Mouse (Mus musculus): Measurements from ENCODE around the gene Trafd1. TPM values are rescaled to one million over a fixed set of nuclear protein-coding genes. Genes with fewer than 3 reads are reported as not detected.
"Not testable (repeated sequence)": the region's sequence is repeated elsewhere in the genome, so short reads cannot be mapped to it uniquely, and the experiment has no call there.

Trafd1 gene
- total RNA-seq, 2 experiments from 2014 or later: 78.9 to 81.2 TPM

DNA sequence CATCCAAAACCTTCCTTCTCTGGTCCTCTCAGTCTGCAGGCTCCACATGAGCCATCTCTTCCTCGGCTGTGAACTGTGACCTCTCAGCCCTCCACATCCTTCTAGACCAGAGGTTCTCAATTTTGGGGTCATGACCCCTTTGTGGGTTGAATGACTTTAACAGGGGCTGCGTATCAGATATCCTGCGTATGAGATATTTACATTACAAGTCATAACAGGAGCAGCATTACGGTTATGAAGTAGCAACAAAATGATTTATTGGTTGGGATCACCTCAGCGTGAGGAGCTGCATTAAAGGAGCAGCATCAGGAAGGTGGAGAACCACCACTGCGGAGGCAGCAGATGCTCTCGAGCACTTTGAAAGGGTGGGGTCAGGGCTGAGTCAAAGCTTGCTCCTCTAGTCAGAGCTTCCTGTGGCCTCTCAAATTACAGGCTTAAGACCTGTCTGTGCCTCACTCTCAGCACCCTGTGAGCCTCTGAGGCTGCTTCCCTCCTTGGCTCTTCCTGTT is 44.4 kb downstream of the Trafd1 start:
- Histone ChIP-seq H3K27ac (0 out of 2 replicates have a peak overlapping the region, but pooled peaks have one; percentile 24), H3K4me3 (no peak overlapping the region)
- intact Hi-C loops (cut with DNase I): no loop called here
- DNase-seq (ENCODE audit: extremely low spot score in 1 of 2, low spot score in 2 of 2): no peak
- no peak for TF ChIP-seq CTCF (IDR thresholded peaks at IDR 0.05)

DNA sequence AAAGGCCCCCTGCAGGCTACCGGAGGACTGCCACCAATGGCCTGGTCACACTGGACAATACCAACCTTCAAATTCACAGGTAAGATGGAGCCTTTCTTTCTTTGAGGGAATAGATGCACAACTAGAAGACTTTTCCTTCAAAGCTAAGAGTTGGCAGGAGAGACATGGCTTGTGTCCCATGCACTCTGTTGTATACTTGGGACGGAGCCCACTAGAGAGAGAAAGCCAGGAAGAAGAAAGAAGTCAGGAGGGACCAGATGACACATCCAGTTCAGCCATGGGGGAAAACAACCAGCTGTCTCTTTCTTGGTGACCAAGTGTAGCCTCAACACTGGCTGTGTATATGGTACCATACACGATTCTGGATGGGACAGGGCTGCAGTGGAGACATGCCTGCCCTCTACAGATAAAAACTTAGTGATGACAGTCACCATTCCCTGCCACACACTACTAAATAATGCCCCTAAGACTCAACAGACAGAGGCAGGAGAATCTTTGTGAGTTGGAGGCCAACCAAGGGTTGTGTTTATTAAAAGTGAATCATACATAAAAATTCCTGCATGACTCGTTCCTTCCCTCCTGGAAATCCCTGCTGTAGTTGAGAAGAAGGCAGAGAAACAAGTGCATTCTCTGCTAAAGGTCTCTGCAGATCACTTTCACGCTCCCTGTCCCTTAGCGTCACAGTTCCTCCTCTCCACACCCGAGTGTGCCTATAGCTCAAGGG is 45.8 kb downstream of the Trafd1 start:
- no peak for DNase-seq (ENCODE audit: extremely low spot score in 1 of 2, low spot score in 2 of 2)
- intact Hi-C loops (cut with DNase I): no loop called here
- TF ChIP-seq CTCF (IDR thresholded peaks at IDR 0.05): no peak
- Histone ChIP-seq H3K27ac (no peak overlapping the region), H3K4me3 (no peak overlapping the region)

DNA sequence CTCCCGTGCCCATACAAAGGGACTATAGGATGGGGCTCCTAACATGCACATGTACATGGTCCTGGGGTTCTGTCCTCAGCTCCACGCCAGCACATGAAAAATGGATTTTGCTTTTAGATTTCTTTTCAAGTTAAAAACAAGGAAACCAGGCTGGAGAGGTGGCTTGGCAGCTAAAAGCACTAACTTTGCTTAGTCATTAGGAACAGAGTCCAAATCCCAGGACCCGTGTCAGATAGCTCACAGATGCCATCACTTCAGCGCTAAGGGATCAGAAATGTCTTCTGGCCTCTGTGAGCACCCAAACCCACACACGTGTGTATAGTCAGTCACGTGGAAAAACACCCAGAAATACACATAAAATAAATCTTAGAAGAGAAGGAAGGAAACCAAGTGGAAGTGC is 48.7 kb downstream of the Trafd1 start:
- no peak overlapping the region for H3K4me3 ChIP-seq
- DNase-seq (ENCODE audit: extremely low spot score in 1 of 2, low spot score in 2 of 2): no peak
- intact Hi-C loops (cut with DNase I): no loop called here
- no peak for TF ChIP-seq CTCF (IDR thresholded peaks at IDR 0.05)
- H3K27ac ChIP-seq: peak overlapping the region; percentile 8; the same call in 1 of the 2 replicates

DNA sequence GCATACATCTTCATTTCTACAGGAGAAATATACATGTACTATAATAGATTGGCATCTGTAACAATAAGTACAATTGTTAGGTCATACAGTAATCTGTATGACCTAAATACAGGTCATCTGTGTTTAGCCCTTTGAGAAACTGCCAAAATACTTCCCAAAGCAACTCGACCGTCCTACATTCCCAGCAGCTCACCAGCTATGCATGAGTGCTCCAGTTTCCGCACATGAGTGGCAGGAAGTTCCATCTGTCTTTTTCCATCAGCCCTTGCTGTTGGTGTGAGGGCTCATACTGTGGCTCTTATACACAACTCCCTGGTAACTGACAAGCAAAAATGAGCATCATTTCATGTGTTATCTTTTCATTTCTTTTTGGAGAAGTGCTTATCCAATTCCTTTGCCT is 49.4 kb downstream of the Trafd1 start:
- no peak for DNase-seq (ENCODE audit: extremely low spot score in 1 of 2, low spot score in 2 of 2)
- Histone ChIP-seq H3K27ac (no peak overlapping the region), H3K4me3 (no peak overlapping the region)
- intact Hi-C loops (cut with DNase I): no loop called here
- no peak for TF ChIP-seq CTCF (IDR thresholded peaks at IDR 0.05)

DNA sequence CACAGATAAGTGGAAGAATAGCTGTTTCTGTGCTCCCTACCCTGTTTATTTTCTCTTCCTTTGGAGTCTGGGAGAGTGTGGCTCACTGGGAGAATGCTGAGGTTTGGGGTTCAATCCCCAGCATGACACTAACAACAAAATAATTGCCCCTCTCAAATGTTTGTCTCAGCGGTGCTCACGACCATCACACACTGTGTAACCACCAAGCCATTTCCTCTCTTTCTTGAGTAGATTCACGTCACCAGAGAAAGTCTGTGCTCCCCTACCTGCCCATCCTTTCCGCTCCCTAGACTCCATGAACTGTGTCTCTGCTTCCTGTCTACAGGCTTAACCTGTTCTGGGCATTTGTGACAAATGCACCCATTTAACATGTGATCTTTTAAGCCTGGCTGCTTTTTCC is 50.0 kb downstream of the Trafd1 start:
- DNase-seq (ENCODE audit: extremely low spot score in 1 of 2, low spot score in 2 of 2): no peak
- Histone ChIP-seq H3K4me3 (no peak overlapping the region), H3K27ac (no peak overlapping the region)
- no peak for TF ChIP-seq CTCF (IDR thresholded peaks at IDR 0.05)
- intact Hi-C loops (cut with DNase I): no loop called here

DNA sequence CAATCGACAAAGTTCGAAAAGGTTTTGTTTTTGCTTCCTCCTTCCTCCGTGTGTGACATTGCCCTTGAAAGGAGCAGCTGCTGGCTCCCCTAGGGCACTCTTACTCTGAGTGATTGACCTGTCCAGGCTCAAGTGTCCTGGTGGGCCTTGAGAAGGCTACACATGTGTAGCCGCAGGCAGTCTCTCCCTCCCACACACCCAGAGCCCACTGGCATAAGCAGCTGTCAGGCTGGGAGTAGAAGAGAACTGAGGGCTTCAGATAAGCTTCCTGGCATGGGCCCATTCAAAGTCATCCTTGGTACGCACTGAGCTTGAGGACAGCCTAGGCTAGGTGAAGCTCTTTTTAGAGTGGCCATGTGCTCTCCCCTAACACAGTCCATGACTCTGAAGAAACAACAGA is 51.0 kb downstream of the Trafd1 start:
- no peak for TF ChIP-seq CTCF (IDR thresholded peaks at IDR 0.05)
- DNase-seq (ENCODE audit: extremely low spot score in 1 of 2, low spot score in 2 of 2): no peak
- no peak overlapping the region for H3K4me3 ChIP-seq
- intact Hi-C loops (cut with DNase I): no loop called here
- H3K27ac ChIP-seq: no peak overlapping the region

DNA sequence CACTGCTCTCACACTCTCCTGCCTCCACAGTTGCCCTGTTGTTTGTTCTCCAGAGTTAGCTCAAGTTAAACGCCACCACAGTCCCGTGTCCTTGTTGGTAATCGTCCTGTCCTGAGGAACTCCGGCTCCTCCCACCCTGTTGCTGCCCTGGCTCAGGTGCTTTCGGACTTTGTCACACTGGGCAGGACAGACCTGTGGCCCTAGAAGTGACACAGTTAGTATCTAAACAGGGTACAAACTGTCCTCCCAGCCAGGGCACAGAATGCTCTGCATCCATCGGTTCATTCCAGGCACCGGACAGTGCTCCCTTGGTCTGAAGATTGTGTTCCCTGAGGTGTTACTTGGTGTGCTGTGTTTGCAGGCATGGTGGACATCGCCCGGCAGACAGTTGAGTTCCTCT is 51.5 kb downstream of the Trafd1 start:
- no peak overlapping the region for H3K27ac ChIP-seq
- H3K4me3 ChIP-seq: no peak overlapping the region
- DNase-seq (ENCODE audit: extremely low spot score in 1 of 2, low spot score in 2 of 2): no peak
- no peak for TF ChIP-seq CTCF (IDR thresholded peaks at IDR 0.05)
- intact Hi-C loops (cut with DNase I): no loop called here

DNA sequence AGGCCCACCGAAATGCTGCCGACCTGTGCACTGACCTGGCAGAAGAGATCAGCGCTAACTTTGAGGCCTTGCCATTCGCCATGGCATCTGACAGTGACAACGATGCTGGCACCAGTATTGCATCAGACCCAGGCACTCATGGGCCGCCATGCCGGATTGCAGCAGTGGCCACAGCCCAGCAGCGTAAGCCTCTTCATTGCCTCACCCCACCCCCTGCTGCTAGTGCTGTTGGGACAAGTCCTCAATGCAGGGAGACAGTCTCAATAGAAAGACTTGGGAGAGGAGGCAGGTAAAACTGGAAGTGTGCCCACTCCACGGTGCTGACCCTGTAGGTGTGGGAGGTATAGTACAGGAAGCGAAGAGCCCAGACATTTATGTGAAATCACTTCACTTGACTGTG is 53.7 kb downstream of the Trafd1 start:
- no peak for DNase-seq (ENCODE audit: extremely low spot score in 1 of 2, low spot score in 2 of 2)
- Histone ChIP-seq H3K4me3 (no peak overlapping the region), H3K27ac (no peak overlapping the region)
- intact Hi-C loops (cut with DNase I): no loop called here
- TF ChIP-seq CTCF (IDR thresholded peaks at IDR 0.05): no peak

DNA sequence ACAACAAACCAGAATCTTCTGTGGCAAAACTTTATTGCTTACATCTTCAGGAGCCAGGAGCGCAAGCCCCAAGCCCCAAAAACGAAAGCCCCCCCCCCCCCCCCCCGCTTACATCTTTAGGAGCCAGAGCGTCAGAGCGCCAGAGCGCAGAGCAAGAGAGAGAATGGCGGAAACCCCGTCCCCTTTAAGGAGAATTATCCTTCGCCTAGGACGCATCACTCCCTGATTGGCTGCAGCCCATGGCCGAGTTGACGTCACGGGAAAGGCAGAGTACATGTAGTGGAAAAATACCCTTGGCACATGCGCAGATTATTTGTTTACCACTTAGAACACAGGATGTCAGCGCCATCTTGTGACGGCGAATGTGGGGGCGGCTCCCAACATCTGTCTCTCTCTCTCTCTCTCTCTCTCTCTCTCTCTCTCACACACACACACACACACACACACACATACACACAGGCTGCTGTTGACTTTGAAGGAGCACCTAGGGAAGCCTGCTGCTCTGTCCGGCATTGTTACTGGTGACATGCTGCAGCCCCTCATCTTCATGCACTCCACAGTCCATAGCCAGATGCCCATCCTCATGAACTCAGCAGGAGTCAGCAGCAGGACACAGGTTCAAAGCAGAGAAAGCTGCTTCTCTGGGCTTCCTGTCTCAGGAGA is 55.1 kb downstream of the Trafd1 start:
- H3K4me3 ChIP-seq; DNase-seq (ENCODE audit: extremely low spot score in 1 of 2, low spot score in 2 of 2); intact Hi-C loops (cut with DNase I); H3K27ac ChIP-seq: not testable (repeated sequence)

DNA sequence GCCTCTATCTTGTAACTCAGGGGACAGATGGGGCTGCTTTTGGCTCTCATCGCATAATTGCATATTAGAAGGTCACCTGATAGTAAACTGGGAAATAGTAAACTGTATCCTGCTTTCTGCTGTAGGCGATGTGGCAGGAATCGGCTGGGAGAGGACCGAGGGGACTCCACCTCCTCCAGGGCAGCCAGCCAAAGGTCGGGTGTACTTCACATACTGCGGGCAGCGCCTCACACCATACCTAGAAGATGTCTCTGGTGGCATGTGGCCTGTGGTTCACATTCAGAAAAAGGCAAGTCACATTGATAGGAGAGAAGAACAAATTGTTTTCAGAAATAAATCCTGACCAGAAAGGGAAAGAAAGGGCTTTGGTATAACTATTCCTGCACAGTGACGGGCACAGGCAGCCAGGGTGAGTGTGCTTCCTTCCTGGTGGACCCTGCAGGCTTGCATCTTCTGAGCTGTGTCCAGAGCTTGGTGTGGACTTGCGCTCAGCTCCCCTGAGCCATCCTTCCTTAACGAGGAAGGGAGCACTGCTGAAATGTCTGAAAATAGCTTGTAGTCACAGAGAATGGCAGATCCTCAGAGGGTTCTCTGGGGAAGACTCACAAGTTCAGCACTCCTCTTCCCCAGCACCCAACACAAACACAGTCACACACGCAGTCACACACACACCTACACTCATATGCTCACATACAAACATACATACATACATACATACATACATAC is 55.9 kb downstream of the Trafd1 start:
- intact Hi-C loops (cut with DNase I): no loop called here
- no peak for TF ChIP-seq CTCF (IDR thresholded peaks at IDR 0.05)
- no peak for DNase-seq (ENCODE audit: extremely low spot score in 1 of 2, low spot score in 2 of 2)
- Histone ChIP-seq H3K4me3 (no peak overlapping the region), H3K27ac (peak overlapping the region; percentile 72)

DNA sequence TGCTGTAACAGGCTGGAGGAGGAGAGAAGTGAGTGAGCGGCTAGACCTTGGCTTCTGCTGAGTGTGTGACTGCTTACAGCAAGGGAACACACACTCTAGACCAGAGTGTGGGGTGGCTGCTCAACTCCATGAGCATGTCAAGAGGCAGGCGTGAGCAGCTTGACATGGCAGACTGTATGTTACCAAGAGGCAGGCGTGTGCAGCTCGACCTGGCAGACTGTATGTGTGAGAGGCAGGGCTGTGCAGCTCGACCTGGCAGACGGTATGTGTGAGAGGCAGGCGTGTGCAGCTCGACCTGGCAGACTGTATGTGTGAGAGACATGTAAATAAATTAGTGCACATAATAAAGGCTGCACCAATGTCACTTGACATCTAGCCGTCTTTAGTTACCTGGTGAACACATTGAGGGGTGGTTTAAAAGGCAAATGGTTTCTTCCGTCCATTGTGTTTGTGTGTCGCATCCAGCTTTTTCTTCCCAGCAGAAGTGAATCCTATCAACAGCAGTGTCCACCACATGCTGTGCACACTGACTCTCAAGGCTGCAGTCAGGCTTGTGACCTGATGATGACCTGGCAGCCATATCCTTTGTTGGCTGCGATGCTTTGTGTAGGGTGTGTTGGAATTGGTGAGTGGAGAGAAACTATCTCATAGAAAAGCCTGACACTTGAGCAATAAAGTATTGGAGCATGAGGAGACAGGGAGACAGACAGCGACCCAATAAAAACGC is 59.2 kb downstream of the Trafd1 start:
- no peak for DNase-seq (ENCODE audit: extremely low spot score in 1 of 2, low spot score in 2 of 2)
- intact Hi-C loops (cut with DNase I): no loop called here
- no peak for TF ChIP-seq CTCF (IDR thresholded peaks at IDR 0.05)
- Histone ChIP-seq H3K4me3 (no peak overlapping the region), H3K27ac (no peak overlapping the region)

Other genes starting within 250 kb of the Trafd1 start
- 10 to 100 TPM; 95.4 to 96.8 TPM for gene Ptpn11, start 194.2 kb downstream of the Trafd1 start, total RNA-seq (2021)
- gene Rpl6, start 181.2 kb downstream of the Trafd1 start, total RNA-seq (2021): 100 to 1,000 TPM; 412 to 420 TPM
- 100 to 1,000 TPM; 186 to 205 TPM for gene Hectd4, start 165.4 kb downstream of the Trafd1 start, total RNA-seq (2021)
- 10 to 100 TPM; 42.9 to 43.3 TPM for gene Naa25, start 12.3 kb upstream of the Trafd1 start, total RNA-seq (2021)
- 1 to 10 TPM; 7.5 to 8.7 TPM for gene Tmem116, start 66.3 kb upstream of the Trafd1 start, total RNA-seq (2021)
- gene Erp29, start 66.9 kb upstream of the Trafd1 start, total RNA-seq (2021): 100 to 1,000 TPM; 129 to 136 TPM
- under 1 TPM in 1 of 2 experiments, not detected in 1; 0.12 TPM for gene Adam1b, start 117.8 kb upstream of the Trafd1 start, total RNA-seq (2021)
- 10 to 100 TPM; 12.1 to 14.9 TPM for gene Adam1a, start 159.8 kb upstream of the Trafd1 start, total RNA-seq (2021)
- under 1 TPM in 1 of 2 experiments, not detected in 1; 0.98 TPM for gene Gm42878, start 159.8 kb upstream of the Trafd1 start, total RNA-seq (2021)
- 10 to 100 TPM; 60.1 to 75.3 TPM for gene Mapkapk5, start 160.3 kb upstream of the Trafd1 start, total RNA-seq (2021)
- 100 to 1,000 TPM; 111 to 120 TPM for gene Aldh2, start 208.2 kb upstream of the Trafd1 start, total RNA-seq (2021)
- gene Acad12, start 233.3 kb upstream of the Trafd1 start, total RNA-seq (2021): 1 to 10 TPM; 6.1 to 6.9 TPM